Mouse (Mus musculus): Measurements from ENCODE around the gene Ankrd22. TPM values are rescaled to one million over a fixed set of nuclear protein-coding genes. Genes with fewer than 3 reads are reported as not detected.
A peak's percentile ranks its signal among the peaks of the same experiment; 100 is the strongest.

Gene Ankrd22
- total RNA-seq, 1 experiment from 2014 or later: 0.32 TPM

- no peak for ATAC-seq (replicated peaks; ENCODE audit: low read depth, poor library complexity, severe bottlenecking)
Observed at GRCm38 (mm10) chr19:34186845-34187244, 21.0 kb upstream of the Ankrd22 start.

DNA sequence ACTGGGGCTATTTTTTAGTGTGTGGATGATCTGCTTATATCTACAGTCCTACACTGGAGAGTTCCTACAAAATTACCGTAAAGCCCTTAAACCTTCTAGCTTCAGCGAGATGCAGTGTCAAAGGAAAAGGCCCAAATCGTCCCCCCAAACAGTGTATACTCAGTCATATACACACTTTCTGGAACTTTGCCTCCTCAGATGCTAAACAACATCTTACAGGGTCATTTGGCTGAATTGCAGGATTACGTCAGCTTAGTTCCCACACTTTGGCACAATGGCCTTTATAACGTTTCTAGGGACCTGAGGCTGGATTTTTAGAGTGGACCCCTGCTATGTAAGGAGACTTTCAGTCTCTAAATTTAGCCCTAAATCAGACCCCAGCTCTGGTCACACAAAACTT, 16.6 kb upstream of the Ankrd22 start:
- ATAC-seq (replicated peaks; ENCODE audit: low read depth, poor library complexity, severe bottlenecking): no peak

DNA sequence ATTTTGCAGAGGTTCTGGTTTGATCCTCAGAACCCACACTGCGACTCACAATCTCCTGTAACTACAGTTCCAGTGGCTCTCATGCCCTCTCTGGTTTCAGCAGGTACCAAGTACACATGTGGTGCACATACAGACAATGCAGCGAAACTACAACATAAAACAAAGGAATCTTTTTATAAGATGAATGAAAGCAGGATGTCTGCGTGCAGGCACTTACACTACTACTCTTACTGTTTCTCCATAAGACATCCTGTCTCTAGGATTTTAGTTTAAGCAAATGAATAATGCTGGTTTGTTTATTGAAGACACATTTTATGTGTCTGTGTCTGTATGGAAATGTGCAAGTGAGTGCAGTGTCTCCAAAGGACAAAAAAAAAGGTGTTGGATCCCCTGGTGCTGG, 15.4 kb upstream of the Ankrd22 start:
- ATAC-seq (replicated peaks; ENCODE audit: low read depth, poor library complexity, severe bottlenecking): no peak

GRCm38 (mm10) chr19:34180316-34180715, 14.5 kb upstream of the Ankrd22 start:
- no peak for ATAC-seq (replicated peaks; ENCODE audit: low read depth, poor library complexity, severe bottlenecking)

DNA sequence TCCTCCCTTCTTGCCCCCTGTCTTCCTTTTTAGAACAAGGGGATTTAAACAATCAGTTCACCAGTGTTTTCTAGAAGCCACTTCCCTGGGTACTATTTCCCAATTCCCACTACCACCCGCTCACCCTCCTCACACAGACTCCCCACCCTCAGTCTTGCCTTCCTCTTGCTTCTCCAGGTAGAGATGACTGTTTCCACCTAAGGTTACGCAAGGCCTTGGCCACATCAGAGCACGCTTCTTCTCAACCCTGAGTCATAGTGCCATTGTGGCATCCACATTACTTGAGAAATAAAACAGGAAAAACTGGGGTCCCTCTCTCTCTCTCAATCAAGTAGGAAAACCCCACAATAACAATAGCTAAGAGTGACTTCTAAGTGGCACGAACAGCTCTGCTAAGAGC, 13.3 kb upstream of the Ankrd22 start:
- 0 out of 2 replicates have a peak, but pooled peaks have one; percentile 32 for ATAC-seq (replicated peaks; ENCODE audit: low read depth, poor library complexity, severe bottlenecking)

GRCm38 (mm10) chr19:34174004-34174403, 8.2 kb upstream of the Ankrd22 start:
- ATAC-seq (replicated peaks; ENCODE audit: low read depth, poor library complexity, severe bottlenecking): no peak

DNA sequence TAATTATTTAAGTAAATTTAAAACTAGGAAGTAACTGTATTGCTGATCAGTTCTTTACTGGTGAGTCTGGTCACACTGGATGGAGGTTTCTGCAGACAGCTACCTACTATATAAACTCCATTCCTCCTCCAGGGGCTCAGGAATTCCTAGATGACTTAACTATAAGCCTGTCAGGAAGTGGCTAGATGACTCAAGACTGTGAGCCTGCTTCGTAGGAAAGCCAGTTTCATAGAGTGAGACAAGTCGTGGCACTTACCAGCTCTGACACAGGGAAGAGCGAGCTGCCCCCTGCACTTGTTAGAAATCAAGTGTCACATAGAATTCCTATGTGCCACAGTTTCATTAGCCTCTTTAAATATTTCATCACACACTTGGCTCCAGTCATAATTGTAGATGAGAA, 5.3 kb upstream of the Ankrd22 start:
- no peak for ATAC-seq (replicated peaks; ENCODE audit: low read depth, poor library complexity, severe bottlenecking)

- ATAC-seq (replicated peaks; ENCODE audit: low read depth, poor library complexity, severe bottlenecking): no peak
Observed at GRCm38 (mm10) chr19:34169121-34169520, 3.3 kb upstream of the Ankrd22 start.

GRCm38 (mm10) chr19:34167896-34168661, 2.2 kb upstream of the Ankrd22 start:
- peak; percentile 85 for ATAC-seq (replicated peaks; ENCODE audit: low read depth, poor library complexity, severe bottlenecking)

GRCm38 (mm10) chr19:34166386-34166785, 533 bp upstream of the Ankrd22 start:
- no peak for ATAC-seq (replicated peaks; ENCODE audit: low read depth, poor library complexity, severe bottlenecking)

GRCm38 (mm10) chr19:34162693-34163092, 3.2 kb downstream of the Ankrd22 start:
- no peak for ATAC-seq (replicated peaks; ENCODE audit: low read depth, poor library complexity, severe bottlenecking)

GRCm38 (mm10) chr19:34153263-34154144, 12.3 kb downstream of the Ankrd22 start:
- ATAC-seq (replicated peaks; ENCODE audit: low read depth, poor library complexity, severe bottlenecking): no peak

DNA sequence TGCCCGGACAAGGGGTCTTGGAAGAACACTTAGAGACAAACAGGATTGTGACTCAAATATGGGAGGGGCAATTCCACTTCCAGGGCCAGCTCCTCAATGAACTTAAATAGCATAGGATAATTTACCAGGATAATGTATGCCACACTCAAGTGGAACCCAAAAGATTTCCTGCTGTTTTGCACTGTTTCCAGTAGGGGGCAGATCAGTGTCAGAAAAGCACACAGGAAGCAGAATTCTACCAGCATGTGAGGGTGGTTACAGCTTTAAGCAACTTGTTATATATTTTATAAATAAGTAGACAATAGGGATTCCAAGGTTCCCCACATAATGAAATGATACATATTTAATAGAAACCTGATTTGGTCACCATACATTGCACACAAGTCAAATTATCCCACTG, 13.9 kb downstream of the Ankrd22 start:
- ATAC-seq (replicated peaks; ENCODE audit: low read depth, poor library complexity, severe bottlenecking): peak; percentile 63; the same call in 1 of the 2 replicates

DNA sequence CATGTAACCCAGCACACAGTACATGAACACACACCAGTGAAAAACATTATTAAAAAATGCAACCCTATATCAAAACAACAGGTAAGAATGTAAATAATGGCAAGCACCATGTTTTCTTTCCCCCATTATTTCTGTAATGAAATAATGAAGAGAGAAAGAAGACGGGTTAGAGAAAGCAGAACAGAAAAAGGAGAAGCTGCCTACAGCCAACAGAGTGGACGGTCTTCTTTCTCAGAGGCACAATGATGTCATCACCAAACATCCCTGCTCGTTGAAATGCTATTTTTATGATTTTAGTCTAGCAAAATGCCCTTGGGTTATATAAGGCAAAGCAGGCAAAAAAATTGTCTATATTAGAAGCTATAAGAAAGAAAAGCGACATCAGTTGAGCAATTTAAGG, 17.4 kb downstream of the Ankrd22 start:
- no peak for ATAC-seq (replicated peaks; ENCODE audit: low read depth, poor library complexity, severe bottlenecking)

GRCm38 (mm10) chr19:34139431-34140046, 26.3 kb downstream of the Ankrd22 start:
- ATAC-seq (replicated peaks; ENCODE audit: low read depth, poor library complexity, severe bottlenecking): no peak

GRCm38 (mm10) chr19:34138720-34139430, 27.0 kb downstream of the Ankrd22 start:
- ATAC-seq (replicated peaks; ENCODE audit: low read depth, poor library complexity, severe bottlenecking): no peak

GRCm38 (mm10) chr19:34120107-34120731, 45.6 kb downstream of the Ankrd22 start:
- peak; percentile 72 for ATAC-seq (replicated peaks; ENCODE audit: low read depth, poor library complexity, severe bottlenecking)

DNA sequence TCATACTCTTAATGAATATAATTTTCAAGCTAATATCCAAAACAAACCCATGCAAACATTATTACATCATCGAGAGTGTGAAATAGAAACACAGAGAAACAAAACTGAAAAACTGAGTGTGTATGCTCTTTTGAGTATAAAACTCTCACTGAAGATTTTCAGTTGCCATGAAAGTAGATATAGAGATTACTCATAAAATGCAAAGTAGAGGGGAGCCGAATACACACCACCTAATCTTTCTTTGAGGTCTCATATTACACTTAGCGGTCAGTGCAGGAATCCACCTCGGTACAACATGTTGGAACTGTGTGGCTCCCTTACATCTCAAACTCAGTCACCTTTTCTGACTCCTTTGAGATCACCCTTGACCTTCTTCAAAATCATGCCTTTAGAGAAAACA, 46.2 kb downstream of the Ankrd22 start:
- ATAC-seq (replicated peaks; ENCODE audit: low read depth, poor library complexity, severe bottlenecking): no peak

- no peak for ATAC-seq (replicated peaks; ENCODE audit: low read depth, poor library complexity, severe bottlenecking)
Observed at GRCm38 (mm10) chr19:34119102-34119501, 46.8 kb downstream of the Ankrd22 start.

- ATAC-seq (replicated peaks; ENCODE audit: low read depth, poor library complexity, severe bottlenecking): no peak
Observed at GRCm38 (mm10) chr19:34104841-34105240, 61.0 kb downstream of the Ankrd22 start.

Measured in common myeloid progenitor, adult 5-6 weeks (primary cell).